Mouse (Mus musculus): Measurements from ENCODE around the gene Npm1. TPM values are rescaled to one million over a fixed set of nuclear protein-coding genes. Genes with fewer than 3 reads are reported as not detected.
A peak's percentile ranks its signal among the peaks of the same experiment; 100 is the strongest.

The Npm1 gene
- polyA plus RNA-seq (2012; ENCODE audit: insufficient read depth, low replicate concordance), result 6.4 and 137 TPM in 2 replicates

DNA sequence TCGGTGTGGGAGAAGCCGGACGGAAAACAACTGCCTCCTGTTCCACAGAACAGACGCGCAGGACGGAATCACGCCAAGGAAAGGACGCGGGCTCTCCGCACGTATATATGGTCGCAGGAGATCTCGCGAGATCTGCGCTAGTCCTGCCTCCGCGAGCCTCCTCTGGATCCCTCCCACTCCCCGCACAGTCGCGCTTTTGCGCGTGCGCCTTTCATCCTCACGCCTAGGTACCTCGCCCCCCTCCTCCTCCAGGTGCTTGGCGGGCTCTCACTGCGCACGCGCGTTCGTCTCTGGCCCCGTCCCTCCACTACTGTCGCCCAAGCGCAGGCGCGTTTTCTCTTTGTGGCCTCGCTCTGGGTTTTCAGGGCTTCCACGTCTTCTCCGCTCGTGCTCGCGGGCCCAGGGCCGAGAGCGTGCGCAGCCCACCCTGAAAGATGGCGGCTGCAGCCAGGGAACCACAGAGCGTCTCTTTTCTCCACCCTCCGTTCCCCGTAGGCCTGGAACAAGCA is at the start of gene Npm1:
Gene Npm1, minus strand, starts transcription at position 209 of the 509 bp plus-strand sequence.
- Histone ChIP-seq H3K4me3 (replicated peaks) (peak within 1 kb of the TSS; percentile 95), H3K4me1 (peaks cover 11% of the 10 kb centered on the region; the same call in 1 of the 2 replicates), H3K27me3 (replicated peaks) (peaks cover 8% of the 10 kb centered on the region), H3K36me3 (replicated peaks; ENCODE audit: low read length) (peaks cover 33% of the 10 kb centered on the region), H3K9me3 (no peaks in the 10 kb centered on the region)
- TF ChIP-seq GATA1 (IDR thresholded peaks at IDR 0.05; ENCODE audit: borderline replicate concordance, low read length) (no peak), FLI1 (IDR thresholded peaks at IDR 0.05; ENCODE audit: low read length) (no peak)

DNA sequence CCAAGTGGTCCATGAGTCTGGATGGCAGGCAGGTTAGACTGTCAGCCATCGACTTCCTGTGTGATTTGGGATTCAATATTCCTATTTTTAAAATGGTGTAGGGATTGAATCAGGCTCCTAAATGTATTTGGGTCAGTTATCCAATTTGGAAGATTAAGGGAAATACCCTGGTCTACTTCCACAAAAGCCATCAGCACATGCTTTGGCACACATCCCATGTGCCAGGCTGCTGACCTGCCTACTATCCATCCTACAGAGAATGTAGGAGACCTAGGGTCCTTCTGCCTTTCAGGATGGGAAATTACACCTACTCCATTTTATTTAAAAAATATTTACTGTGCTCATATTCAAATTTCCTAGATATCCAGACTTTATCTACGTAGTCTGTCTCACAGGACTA is 44.4 kb upstream of the Npm1 start:
- H3K36me3 ChIP-seq (replicated peaks; ENCODE audit: low read length), result no peaks in the 10 kb centered on the region
- H3K4me1 ChIP-seq, result peaks cover 20% of the 10 kb centered on the region
- 0 out of 2 replicates have a peak, but pooled peaks cover 3% of the 10 kb centered on the region for H3K9me3 ChIP-seq
- no peak overlapping the region for H3K4me3 ChIP-seq (replicated peaks)
- peaks cover 89% of the 10 kb centered on the region for H3K27me3 ChIP-seq (replicated peaks)
- no peak for TF ChIP-seq FLI1 (IDR thresholded peaks at IDR 0.05; ENCODE audit: low read length)
- no peak for TF ChIP-seq GATA1 (IDR thresholded peaks at IDR 0.05; ENCODE audit: borderline replicate concordance, low read length)

GRCm38 (mm10) chr11:33204966-33205365 is 42.0 kb upstream of the Npm1 start:
- Histone ChIP-seq H3K27me3 (replicated peaks) (peaks cover 95% of the 10 kb centered on the region), H3K36me3 (replicated peaks; ENCODE audit: low read length) (no peaks in the 10 kb centered on the region), H3K4me3 (replicated peaks) (no peak overlapping the region), H3K9me3 (peaks cover 8% of the 10 kb centered on the region; the same call in 1 of the 2 replicates), H3K4me1 (peaks cover 41% of the 10 kb centered on the region)
- TF ChIP-seq FLI1 (IDR thresholded peaks at IDR 0.05; ENCODE audit: low read length) (no peak), GATA1 (IDR thresholded peaks at IDR 0.05; ENCODE audit: borderline replicate concordance, low read length) (no peak)

DNA sequence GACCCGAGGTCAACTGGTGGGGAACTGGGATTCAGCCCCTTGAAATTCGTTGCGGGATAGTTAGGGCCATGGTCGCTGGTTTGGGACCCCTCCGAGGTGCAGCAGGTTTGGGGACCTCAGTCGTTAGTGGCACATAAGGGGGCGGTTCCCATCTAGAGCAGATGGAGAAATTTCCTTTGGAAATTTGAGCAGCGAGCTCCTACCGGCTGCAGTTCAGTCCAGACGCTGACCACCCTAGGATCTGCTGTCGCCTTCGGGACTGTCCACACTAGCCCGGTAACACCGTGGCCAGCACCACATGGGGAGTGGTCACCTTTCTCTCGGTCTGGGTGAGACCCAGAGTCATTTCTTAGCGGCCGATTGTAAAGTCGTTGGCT is 41.3 kb upstream of the Npm1 start:
- TF ChIP-seq FLI1 (IDR thresholded peaks at IDR 0.05; ENCODE audit: low read length) (no peak), GATA1 (IDR thresholded peaks at IDR 0.05; ENCODE audit: borderline replicate concordance, low read length) (no peak)
- Histone ChIP-seq H3K27me3 (replicated peaks) (peaks cover 95% of the 10 kb centered on the region), H3K9me3 (peaks cover 9% of the 10 kb centered on the region; the same call in 1 of the 2 replicates), H3K4me3 (replicated peaks) (no peak overlapping the region), H3K4me1 (peaks cover 45% of the 10 kb centered on the region), H3K36me3 (replicated peaks; ENCODE audit: low read length) (no peaks in the 10 kb centered on the region)

- no peak for TF ChIP-seq FLI1 (IDR thresholded peaks at IDR 0.05; ENCODE audit: low read length)
- H3K4me3 ChIP-seq (replicated peaks), result no peak within 1 kb of the TSS
- peaks cover 15% of the 10 kb centered on the region for H3K9me3 ChIP-seq
- H3K36me3 ChIP-seq (replicated peaks; ENCODE audit: low read length), result no peaks in the 10 kb centered on the region
- peaks cover 49% of the 10 kb centered on the region for H3K4me1 ChIP-seq
- H3K27me3 ChIP-seq (replicated peaks), result peaks cover 98% of the 10 kb centered on the region
Measured at GRCm38 (mm10) chr11:33203383-33204328, 40.6 kb upstream of the Npm1 start, which contains the start of gene Tlx3. Tlx3 (minus strand) TSS chr11:33203589.

GRCm38 (mm10) chr11:33202972-33203371 is 40.0 kb upstream of the Npm1 start:
- peaks cover 98% of the 10 kb centered on the region for H3K27me3 ChIP-seq (replicated peaks)
- TF ChIP-seq GATA1 (IDR thresholded peaks at IDR 0.05; ENCODE audit: borderline replicate concordance, low read length), result no peak
- no peak for TF ChIP-seq FLI1 (IDR thresholded peaks at IDR 0.05; ENCODE audit: low read length)
- H3K36me3 ChIP-seq (replicated peaks; ENCODE audit: low read length), result no peaks in the 10 kb centered on the region
- H3K9me3 ChIP-seq, result peaks cover 22% of the 10 kb centered on the region
- H3K4me1 ChIP-seq, result peaks cover 49% of the 10 kb centered on the region
- H3K4me3 ChIP-seq (replicated peaks), result no peak overlapping the region

- TF ChIP-seq FLI1 (IDR thresholded peaks at IDR 0.05; ENCODE audit: low read length), result no peak
- TF ChIP-seq GATA1 (IDR thresholded peaks at IDR 0.05; ENCODE audit: borderline replicate concordance, low read length), result no peak
- Histone ChIP-seq H3K36me3 (replicated peaks; ENCODE audit: low read length) (no peaks in the 10 kb centered on the region), H3K4me3 (replicated peaks) (no peak overlapping the region), H3K9me3 (peaks cover 29% of the 10 kb centered on the region), H3K27me3 (replicated peaks) (peaks cover 99% of the 10 kb centered on the region), H3K4me1 (peaks cover 49% of the 10 kb centered on the region)
Measured at GRCm38 (mm10) chr11:33202296-33202695, 39.3 kb upstream of the Npm1 start.

- Histone ChIP-seq H3K9me3 (peaks cover 36% of the 10 kb centered on the region), H3K27me3 (replicated peaks) (peaks cover 100% of the 10 kb centered on the region)
- TF ChIP-seq FLI1 (IDR thresholded peaks at IDR 0.05; ENCODE audit: low read length) (no peak), GATA1 (IDR thresholded peaks at IDR 0.05; ENCODE audit: borderline replicate concordance, low read length) (no peak)
Measured at GRCm38 (mm10) chr11:33201626-33202010, 38.6 kb upstream of the Npm1 start.

GRCm38 (mm10) chr11:33200764-33201625 is 38.0 kb upstream of the Npm1 start:
- Histone ChIP-seq H3K36me3 (replicated peaks; ENCODE audit: low read length) (no peaks in the 10 kb centered on the region), H3K9me3 (peaks cover 41% of the 10 kb centered on the region), H3K4me1 (peaks cover 50% of the 10 kb centered on the region), H3K27me3 (replicated peaks) (peaks cover 100% of the 10 kb centered on the region), H3K4me3 (replicated peaks) (peak overlapping the region; percentile 81)
- no peak for TF ChIP-seq GATA1 (IDR thresholded peaks at IDR 0.05; ENCODE audit: borderline replicate concordance, low read length)
- TF ChIP-seq FLI1 (IDR thresholded peaks at IDR 0.05; ENCODE audit: low read length), result no peak

More at GRCm38 (mm10) chr11:33201626-33202010, 38.6 kb upstream of the Npm1 start:
- H3K4me3 ChIP-seq (replicated peaks), result no peak overlapping the region
- no peaks in the 10 kb centered on the region for H3K36me3 ChIP-seq (replicated peaks; ENCODE audit: low read length)
- H3K4me1 ChIP-seq, result peaks cover 49% of the 10 kb centered on the region

All from megakaryocyte, embryonic 14.5 days (primary cell).